Mouse (Mus musculus): ENCODE results near the gene Xrcc4.

GRCm38 (mm10) chr13:90012620-90013019 lies 76.8 kb downstream of the Xrcc4 start:
- TF ChIP-seq CTCF (IDR thresholded peaks at IDR 0.05; ENCODE audit: control insufficient read depth, insufficient read depth, insufficient read length) = no peak
- no peak for TF ChIP-seq MAX (IDR thresholded peaks at IDR 0.05)
- no peak for TF ChIP-seq FOSL1 (IDR thresholded peaks at IDR 0.05; ENCODE audit: insufficient read depth, low read length, poor library complexity, severe bottlenecking)
- no peak for TF ChIP-seq CEBPB (IDR thresholded peaks at IDR 0.05; ENCODE audit: low read depth)

Data from C2C12 (cell line).